Mouse (Mus musculus) layer of hippocampus, adult 18-20 months (tissue): ENCODE measurements around the gene Angpt4. TPM values are rescaled to one million over a fixed set of nuclear protein-coding genes. Genes with fewer than 3 reads are reported as not detected.
A peak's percentile ranks its signal among the peaks of the same experiment; 100 is the strongest.

Source experiments
- DNase-seq, 2 experiments: peaks; one replicate each; pipeline ENCODE4 v3.0.0; 2022; ENCODE audit warnings: low spot score in 2 of 2
- microRNA-seq, 2 experiments: library from miRNA; unstranded; fragments of <30 nt; microRNA quantifications; one replicate each; pipeline ENCODE4 v1.2.0; 2021
- total RNA-seq, 2 experiments: library from RNA; stranded (reverse); gene quantifications; 2 replicates each; pipeline ENCODE4 v1.2.3; 2021

Gene Angpt4
- total RNA-seq, 2 experiments from 2014 or later, result not detected

GRCm38 (mm10) chr2:151980355-151980693 lies 69.3 kb downstream of the Angpt4 start:
- DNase-seq, result no peak

- DNase-seq, result no peak
Measured at GRCm38 (mm10) chr2:151981268-151981667, 70.3 kb downstream of the Angpt4 start.

- no peak for DNase-seq
Measured at GRCm38 (mm10) chr2:151982476-151982875, 71.5 kb downstream of the Angpt4 start.

GRCm38 (mm10) chr2:151984019-151984418 lies 73.0 kb downstream of the Angpt4 start:
- no peak for DNase-seq

GRCm38 (mm10) chr2:151985426-151986172 lies 74.6 kb downstream of the Angpt4 start:
- no peak for DNase-seq

GRCm38 (mm10) chr2:151986958-151987357 lies 75.9 kb downstream of the Angpt4 start:
- DNase-seq, result no peak

GRCm38 (mm10) chr2:151988978-151989377 lies 78.0 kb downstream of the Angpt4 start:
- DNase-seq, result no peak

- DNase-seq, result no peak
Measured at GRCm38 (mm10) chr2:151990985-151991394, 80.0 kb downstream of the Angpt4 start.

GRCm38 (mm10) chr2:151991446-151991845 lies 80.4 kb downstream of the Angpt4 start:
- no peak for DNase-seq

GRCm38 (mm10) chr2:151994350-151995122 lies 83.5 kb downstream of the Angpt4 start:
- peak; percentile 60 to 80 for DNase-seq

Small RNA genes lying within 50 kb of the gene (microRNA-seq; reads per million reads assigned to microRNA genes)
- gene Mir1953, result 0 reads per million in 2 experiments

Other genes with a start within 250 kb of the Angpt4 start
- gene Rad21l, start 242.7 kb upstream of the Angpt4 start, total RNA-seq, result 1 to 10 TPM; 1.3 to 2.2 TPM
- gene Tmem74b, start 209.2 kb upstream of the Angpt4 start, total RNA-seq, result 1 to 10 TPM; 4.5 to 4.6 TPM
- 10 to 100 TPM; 33.2 to 35.1 TPM for gene Psmf1, start 167.0 kb upstream of the Angpt4 start, total RNA-seq
- not detected for gene Rspo4, start 68.3 kb upstream of the Angpt4 start, total RNA-seq
- gene Fam110a, start 69.0 kb downstream of the Angpt4 start, total RNA-seq, result 1 to 10 TPM; 7.3 to 9.7 TPM
- 1 to 10 TPM; 2.1 to 2.4 TPM for gene Slc52a3, start 85.3 kb downstream of the Angpt4 start, total RNA-seq
- 10 to 100 TPM; 23.6 to 24.2 TPM for gene Scrt2, start 170.3 kb downstream of the Angpt4 start, total RNA-seq
- gene Srxn1, start 194.3 kb downstream of the Angpt4 start, total RNA-seq, result 10 to 100 TPM; 74.1 to 84.4 TPM
- 1 to 10 TPM; 2.9 to 3.1 TPM for gene Tcf15, start 232.4 kb downstream of the Angpt4 start, total RNA-seq